Mouse (Mus musculus) adrenal gland, postnatal 36 days (tissue): ENCODE measurements around the gene Pfkm. TPM values are rescaled to one million over a fixed set of nuclear protein-coding genes. Genes with fewer than 3 reads are reported as not detected.
A peak's percentile ranks its signal among the peaks of the same experiment; 100 is the strongest.

ENCODE experiments used
- DNase-seq, 2 experiments: peaks; one replicate each; pipeline ENCODE4 v3.0.0; 2021; ENCODE audit warnings: mixed read lengths in 1 of 2
- total RNA-seq, 2 experiments: library from RNA; stranded (reverse); gene quantifications; 2 replicates each; pipeline ENCODE4 v1.2.3; 2021

The Pfkm gene
- total RNA-seq, 2 experiments from 2014 or later = 59.9 to 65.4 TPM

- DNase-seq = no peak
Observed at GRCm38 (mm10) chr15:98098519-98098918, 6.1 kb downstream of the Pfkm start.

GRCm38 (mm10) chr15:98102401-98102800 is 10.0 kb downstream of the Pfkm start:
- DNase-seq = no peak

- no peak for DNase-seq
Observed at GRCm38 (mm10) chr15:98106506-98106905, 14.1 kb downstream of the Pfkm start.

GRCm38 (mm10) chr15:98107230-98107629 is 14.8 kb downstream of the Pfkm start:
- no peak for DNase-seq

- no peak for DNase-seq
Observed at GRCm38 (mm10) chr15:98107703-98108296, 15.4 kb downstream of the Pfkm start.

- peak; percentile 89 to 93 for DNase-seq
Observed at GRCm38 (mm10) chr15:98108297-98109152, 16.1 kb downstream of the Pfkm start.

- no peak for DNase-seq
Observed at GRCm38 (mm10) chr15:98111791-98112190, 19.4 kb downstream of the Pfkm start.

DNA sequence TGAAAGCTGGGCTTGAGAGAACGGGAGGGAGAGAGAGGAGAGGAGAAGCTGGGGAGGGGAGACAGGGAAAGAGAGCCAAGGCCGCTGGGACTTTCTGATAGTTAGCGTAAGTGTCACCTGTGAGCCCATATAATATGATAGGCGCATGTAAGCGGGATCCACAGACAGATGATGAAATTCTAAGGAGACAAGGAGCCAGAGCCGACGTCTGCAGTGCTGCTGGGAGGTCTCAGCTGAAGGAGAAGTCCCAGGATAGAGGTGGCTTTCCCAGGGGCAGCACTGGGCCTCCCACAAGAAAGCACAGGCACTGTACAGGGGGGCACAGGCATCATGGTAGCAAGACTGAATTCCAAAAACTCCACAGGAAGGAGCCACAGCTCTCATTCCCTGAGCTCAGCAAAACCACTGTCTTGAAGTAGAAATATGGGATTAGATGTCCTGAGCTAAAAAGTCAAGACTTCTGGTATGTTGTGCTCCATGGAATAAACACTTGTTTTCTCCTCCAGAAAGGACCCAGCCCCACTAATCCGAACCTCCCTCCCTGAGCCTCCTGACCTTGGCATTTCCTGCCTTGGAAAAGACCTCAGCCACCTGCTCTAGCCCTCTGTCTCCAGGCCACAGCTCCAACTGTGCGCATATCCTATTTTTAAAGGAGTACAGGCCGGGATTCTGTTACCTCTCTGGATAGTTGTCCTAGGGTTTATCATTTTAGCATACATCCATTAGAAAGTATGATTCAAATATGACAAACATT is 21.9 kb downstream of the Pfkm start:
- no peak for DNase-seq

- no peak for DNase-seq
Observed at GRCm38 (mm10) chr15:98114852-98115778, 22.7 kb downstream of the Pfkm start.

DNA sequence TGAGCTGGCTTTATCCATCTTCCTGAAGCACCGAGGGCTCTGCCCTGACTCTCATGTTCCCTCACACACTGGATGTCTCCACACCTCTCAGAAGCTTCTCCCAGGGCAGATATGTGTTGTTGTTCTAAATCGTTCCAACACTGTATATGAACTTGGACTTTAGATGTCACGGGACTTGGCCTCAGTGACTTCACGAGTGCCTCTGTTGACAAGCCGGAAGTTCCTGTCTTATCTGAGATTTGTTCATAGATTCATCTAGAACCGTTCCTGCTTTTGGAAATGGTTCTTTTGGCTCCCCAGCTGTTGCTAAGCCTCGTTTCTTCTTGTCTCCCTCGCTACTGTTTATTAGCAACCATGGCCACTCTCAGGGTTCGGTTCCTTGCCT is 23.4 kb downstream of the Pfkm start:
- DNase-seq = no peak

DNA sequence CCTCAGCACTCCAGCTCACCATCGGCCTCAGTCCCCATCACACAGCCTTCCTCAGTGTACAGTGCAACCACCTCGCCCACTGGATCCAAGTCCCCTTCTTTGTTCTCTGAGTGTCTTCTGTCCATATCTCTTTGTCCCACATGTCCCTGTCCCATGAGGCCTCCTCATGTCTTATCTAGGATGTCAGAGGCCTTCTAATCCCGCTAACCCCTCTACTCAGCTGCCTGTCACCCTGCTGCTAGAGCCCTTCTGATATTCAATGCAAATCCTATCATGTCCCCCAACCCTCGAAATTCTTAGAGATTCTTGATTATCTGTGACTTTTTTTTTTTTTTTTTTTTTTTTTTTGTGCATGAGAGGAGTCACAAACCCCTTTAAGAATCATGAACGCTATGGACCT is 23.9 kb downstream of the Pfkm start:
- DNase-seq = no peak

- DNase-seq = no peak
Observed at GRCm38 (mm10) chr15:98119363-98119762, 27.0 kb downstream of the Pfkm start.

- DNase-seq = no peak
Observed at GRCm38 (mm10) chr15:98120831-98121230, 28.4 kb downstream of the Pfkm start.

GRCm38 (mm10) chr15:98131001-98131400 is 38.6 kb downstream of the Pfkm start:
- no peak for DNase-seq

DNA sequence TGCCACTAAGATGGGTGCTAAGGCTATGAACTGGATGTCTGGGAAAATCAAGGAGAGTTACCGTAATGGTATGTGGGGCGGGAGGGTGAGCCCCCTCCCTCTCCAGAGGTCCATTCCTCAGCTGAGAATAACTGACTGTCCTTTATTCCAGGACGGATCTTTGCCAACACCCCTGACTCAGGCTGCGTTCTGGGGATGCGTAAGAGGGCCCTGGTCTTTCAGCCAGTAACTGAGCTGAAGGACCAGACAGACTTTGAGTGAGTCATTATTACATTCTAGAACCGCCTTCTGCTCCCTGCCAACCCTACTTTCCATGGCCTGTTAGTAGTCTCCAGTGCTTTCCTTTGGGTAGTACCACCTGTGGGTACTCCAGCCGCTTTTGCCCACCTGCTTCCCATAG is 39.1 kb downstream of the Pfkm start:
- DNase-seq = peak in 1 of 2 experiments; percentile 15

DNA sequence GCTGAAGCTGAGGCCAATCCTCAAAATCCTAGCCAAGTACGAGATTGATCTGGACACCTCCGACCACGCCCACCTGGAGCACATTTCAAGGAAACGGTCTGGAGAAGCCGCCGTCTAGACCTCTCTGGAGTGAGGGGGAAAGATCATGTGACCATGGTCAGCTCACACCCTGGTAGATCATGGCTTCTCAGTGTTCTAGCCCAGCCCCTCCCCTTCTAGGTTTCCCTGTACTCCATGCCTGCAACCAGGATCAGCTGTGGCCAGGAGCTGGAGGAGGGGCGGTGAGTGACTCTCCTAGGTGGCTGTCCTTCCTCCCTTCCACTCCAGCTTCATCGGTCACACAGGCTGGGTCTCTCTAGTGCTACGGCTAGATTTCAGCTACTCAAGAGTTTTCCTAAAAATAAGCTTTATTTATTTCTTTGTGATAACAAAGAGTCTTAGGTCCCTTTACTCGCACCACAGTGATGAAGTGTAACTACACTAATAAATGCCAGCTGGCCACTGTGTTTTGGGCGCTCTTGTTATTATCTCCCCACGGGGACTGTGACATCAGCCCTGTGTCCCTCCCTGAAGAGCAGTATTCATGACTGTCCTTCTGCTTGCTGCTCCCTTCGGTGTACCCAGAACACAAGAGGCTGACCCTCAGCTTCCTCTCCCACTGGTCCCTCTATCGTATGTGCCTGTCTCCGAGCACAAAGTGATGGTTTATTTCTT is 39.7 kb downstream of the Pfkm start:
- DNase-seq = no peak

- no peak for DNase-seq
Observed at GRCm38 (mm10) chr15:98133471-98133870, 41.1 kb downstream of the Pfkm start.

GRCm38 (mm10) chr15:98134034-98134433 is 41.6 kb downstream of the Pfkm start:
- DNase-seq = no peak

DNA sequence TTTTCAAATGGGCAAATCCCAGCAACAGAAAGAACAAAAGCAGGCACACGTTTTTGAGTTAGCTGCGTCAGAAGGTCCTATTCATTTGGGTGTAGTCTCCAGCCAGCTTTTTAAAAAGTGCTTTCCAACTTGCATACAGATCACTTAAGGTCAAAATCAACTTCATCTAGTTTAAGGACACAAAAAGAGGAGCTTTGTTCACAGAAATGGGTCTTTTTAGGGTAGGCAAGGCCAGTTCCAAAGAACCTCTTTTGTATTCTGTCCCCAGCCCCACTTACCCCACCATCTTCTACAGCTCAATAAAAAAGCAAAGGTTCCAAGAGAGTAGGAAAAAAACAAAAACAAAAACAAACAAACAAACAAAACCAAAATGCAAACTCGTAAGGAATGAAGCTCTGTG is 42.3 kb downstream of the Pfkm start:
- no peak for DNase-seq

DNA sequence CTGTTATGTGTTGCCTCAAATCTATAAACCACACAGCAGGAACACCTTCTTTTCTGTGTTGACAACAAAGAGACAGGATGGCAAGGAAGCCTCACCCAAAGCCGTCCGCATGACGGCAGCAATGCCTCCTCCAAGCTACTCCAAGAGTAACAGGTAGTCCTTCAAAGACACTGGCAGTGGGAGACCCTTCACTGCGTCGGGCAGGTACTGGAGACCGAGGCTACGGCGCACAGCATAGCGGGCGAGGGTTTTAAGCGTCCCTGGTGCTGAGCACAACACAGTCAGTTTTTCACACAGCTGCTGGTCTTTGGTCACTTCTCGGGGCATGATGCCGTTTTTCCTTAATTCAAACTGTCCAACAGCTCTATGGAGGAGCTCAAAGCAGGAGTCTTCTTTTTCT is 43.3 kb downstream of the Pfkm start:
- DNase-seq = no peak

GRCm38 (mm10) chr15:98136871-98137270 is 44.5 kb downstream of the Pfkm start:
- no peak for DNase-seq
